Mouse (Mus musculus): ENCODE data around the gene Efcab11. TPM values are rescaled to one million over a fixed set of nuclear protein-coding genes. Genes with fewer than 3 reads are reported as not detected.

The Efcab11 gene
- polyA plus RNA-seq, 1 experiment = 1.8 TPM

- Histone ChIP-seq H3K27me3 (ENCODE audit: control insufficient read depth) (no peaks in the 10 kb centered on the region), H3K9me3 (ENCODE audit: control insufficient read depth, low read length) (no peaks in the 10 kb centered on the region), H3K36me3 (ENCODE audit: control insufficient read depth) (no peaks in the 10 kb centered on the region), H3K4me3 (replicated peaks) (no peak overlapping the region), H3K4me1 (ENCODE audit: control insufficient read depth) (no peaks in the 10 kb centered on the region)
- TF ChIP-seq GATA1 (IDR thresholded peaks at IDR 0.05; ENCODE audit: low read length) (no peak), TAL1 (IDR thresholded peaks at IDR 0.05; ENCODE audit: low read length) (no peak)
These were observed 197.7 kb downstream of the Efcab11 start for GRCm38 (mm10) chr12:99686418-99686992.

DNA sequence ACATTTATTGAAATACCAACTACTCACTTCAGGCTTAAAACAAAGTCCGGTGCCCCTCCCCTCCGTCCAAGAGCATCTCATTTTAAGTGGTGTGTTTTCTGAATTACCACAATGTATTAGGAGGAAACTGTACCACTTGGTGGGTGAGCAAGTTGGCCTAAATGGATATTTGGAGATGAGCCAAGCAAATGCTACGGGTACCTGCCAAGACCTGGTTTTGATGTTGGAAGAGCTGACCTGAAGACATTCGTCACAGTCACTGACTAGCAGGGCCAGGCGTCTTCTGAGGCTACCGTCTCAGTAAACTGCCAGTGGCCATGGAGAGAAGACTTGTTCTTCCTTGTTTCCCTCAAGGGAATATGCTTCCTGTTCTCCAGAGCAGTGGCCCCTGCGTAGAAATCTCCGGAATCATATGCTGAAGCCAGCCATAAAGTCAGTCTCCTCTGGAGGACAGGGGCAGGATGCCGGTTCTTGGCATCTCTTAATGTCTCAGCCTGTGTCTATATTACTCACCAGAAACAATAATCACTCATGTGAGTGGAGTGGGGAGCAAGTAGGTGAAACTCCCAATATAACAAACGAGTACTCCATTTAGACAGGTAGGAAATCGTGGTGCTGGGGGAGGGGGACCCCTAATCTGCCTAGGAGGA lies 198.7 kb downstream of the Efcab11 start:
- H3K4me3 ChIP-seq (replicated peaks) = no peak overlapping the region
- no peaks in the 10 kb centered on the region for H3K9me3 ChIP-seq (ENCODE audit: control insufficient read depth, low read length)
- no peaks in the 10 kb centered on the region for H3K4me1 ChIP-seq (ENCODE audit: control insufficient read depth)
- TF ChIP-seq GATA1 (IDR thresholded peaks at IDR 0.05; ENCODE audit: low read length) (no peak), TAL1 (IDR thresholded peaks at IDR 0.05; ENCODE audit: low read length) (no peak)
- H3K36me3 ChIP-seq (ENCODE audit: control insufficient read depth) = no peaks in the 10 kb centered on the region
- H3K27me3 ChIP-seq (ENCODE audit: control insufficient read depth) = no peaks in the 10 kb centered on the region

DNA sequence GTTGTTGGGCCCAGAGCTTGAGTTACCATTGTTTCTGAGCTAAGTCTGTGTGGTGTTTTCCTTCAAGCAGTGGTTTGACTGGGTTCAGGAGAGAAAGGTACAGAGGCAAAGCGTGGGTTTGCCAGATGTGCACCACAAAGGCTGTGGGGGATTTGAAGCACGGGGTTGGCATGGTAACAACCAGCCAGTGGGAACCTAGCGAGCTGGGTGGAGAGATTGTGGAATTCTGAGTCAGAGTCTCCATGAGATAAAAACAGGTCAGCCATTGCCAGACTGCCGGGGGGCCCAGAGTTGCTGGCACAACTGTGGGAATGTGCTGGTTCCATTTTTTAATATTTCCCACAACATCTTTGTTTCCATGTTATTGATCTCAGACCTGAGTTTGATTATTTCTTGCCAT lies 202.6 kb downstream of the Efcab11 start:
- Histone ChIP-seq H3K9me3 (ENCODE audit: control insufficient read depth, low read length) (no peaks in the 10 kb centered on the region), H3K36me3 (ENCODE audit: control insufficient read depth) (no peaks in the 10 kb centered on the region), H3K27me3 (ENCODE audit: control insufficient read depth) (no peaks in the 10 kb centered on the region), H3K4me3 (replicated peaks) (no peak overlapping the region), H3K4me1 (ENCODE audit: control insufficient read depth) (no peaks in the 10 kb centered on the region)
- TF ChIP-seq TAL1 (IDR thresholded peaks at IDR 0.05; ENCODE audit: low read length) (no peak), GATA1 (IDR thresholded peaks at IDR 0.05; ENCODE audit: low read length) (no peak)

DNA sequence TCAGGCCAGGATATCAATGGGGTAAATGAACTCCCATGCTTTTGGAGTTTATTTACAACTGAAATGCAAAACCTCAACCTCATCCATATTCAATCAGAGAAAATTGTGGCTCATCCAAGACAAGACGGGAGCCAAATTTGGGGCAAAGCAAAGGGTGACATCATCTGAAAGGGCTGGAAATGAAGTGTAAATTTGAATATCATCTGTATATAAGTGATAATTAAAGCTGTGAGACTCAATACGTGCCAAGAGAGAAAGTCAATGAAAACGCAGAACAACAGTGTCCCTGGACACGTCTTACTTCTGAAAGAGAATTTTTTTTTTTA lies 212.4 kb downstream of the Efcab11 start:
- TF ChIP-seq TAL1 (IDR thresholded peaks at IDR 0.05; ENCODE audit: low read length) = no peak
- no peak for TF ChIP-seq GATA1 (IDR thresholded peaks at IDR 0.05; ENCODE audit: low read length)
- no peak overlapping the region for H3K4me3 ChIP-seq (replicated peaks)
- no peaks in the 10 kb centered on the region for H3K27me3 ChIP-seq (ENCODE audit: control insufficient read depth)
- H3K4me1 ChIP-seq (ENCODE audit: control insufficient read depth) = no peaks in the 10 kb centered on the region
- no peaks in the 10 kb centered on the region for H3K9me3 ChIP-seq (ENCODE audit: control insufficient read depth, low read length)
- H3K36me3 ChIP-seq (ENCODE audit: control insufficient read depth) = no peaks in the 10 kb centered on the region

DNA sequence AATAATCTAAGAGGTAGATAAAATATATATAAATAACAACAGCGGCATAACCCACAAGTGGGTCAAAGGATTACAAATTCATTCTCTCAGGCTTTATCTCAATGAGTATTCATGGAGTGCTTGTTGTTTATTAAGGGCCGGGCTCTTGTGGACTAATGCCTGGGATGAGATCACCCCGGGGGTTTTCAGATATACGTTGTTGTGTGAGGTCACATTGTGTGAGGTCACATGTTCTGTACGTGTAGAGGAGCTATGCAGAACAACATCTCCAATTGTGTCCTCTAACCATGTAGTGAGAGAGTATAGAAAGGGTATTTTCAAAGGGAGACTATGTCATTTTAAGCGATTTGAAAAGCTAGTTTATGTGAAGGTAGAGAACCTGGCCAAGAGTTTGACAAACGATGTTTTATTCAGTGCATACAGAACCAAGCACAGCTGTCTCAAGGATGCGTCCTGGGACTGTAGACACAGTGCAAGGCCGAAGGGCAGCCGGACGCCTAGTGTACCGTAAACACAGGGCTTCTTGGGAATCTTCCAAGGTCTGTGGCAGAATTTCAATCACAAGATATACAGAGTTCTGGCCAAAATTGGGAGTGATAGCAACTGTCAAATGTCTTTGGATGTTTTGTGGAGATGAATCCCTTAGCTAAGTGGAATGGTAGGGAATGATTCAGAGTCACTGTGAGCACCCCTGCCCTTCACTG lies 212.9 kb downstream of the Efcab11 start:
- H3K9me3 ChIP-seq (ENCODE audit: control insufficient read depth, low read length) = no peaks in the 10 kb centered on the region

GRCm38 (mm10) chr12:99670762-99671152 lies 213.5 kb downstream of the Efcab11 start:
- TF ChIP-seq GATA1 (IDR thresholded peaks at IDR 0.05; ENCODE audit: low read length) = no peak
- no peak for TF ChIP-seq TAL1 (IDR thresholded peaks at IDR 0.05; ENCODE audit: low read length)
- H3K4me3 ChIP-seq (replicated peaks) = no peak overlapping the region
- H3K9me3 ChIP-seq (ENCODE audit: control insufficient read depth, low read length) = no peaks in the 10 kb centered on the region
- H3K36me3 ChIP-seq (ENCODE audit: control insufficient read depth) = no peaks in the 10 kb centered on the region
- no peaks in the 10 kb centered on the region for H3K4me1 ChIP-seq (ENCODE audit: control insufficient read depth)
- no peaks in the 10 kb centered on the region for H3K27me3 ChIP-seq (ENCODE audit: control insufficient read depth)

More for the DNA sequence above, 212.9 kb downstream of the Efcab11 start:
- H3K27me3 ChIP-seq (ENCODE audit: control insufficient read depth) = no peaks in the 10 kb centered on the region
- H3K4me3 ChIP-seq (replicated peaks) = no peak overlapping the region
- H3K4me1 ChIP-seq (ENCODE audit: control insufficient read depth) = no peaks in the 10 kb centered on the region
- H3K36me3 ChIP-seq (ENCODE audit: control insufficient read depth) = no peaks in the 10 kb centered on the region
- TF ChIP-seq TAL1 (IDR thresholded peaks at IDR 0.05; ENCODE audit: low read length) (no peak), GATA1 (IDR thresholded peaks at IDR 0.05; ENCODE audit: low read length) (no peak)

- Histone ChIP-seq H3K4me1 (ENCODE audit: control insufficient read depth) (no peaks in the 10 kb centered on the region), H3K27me3 (ENCODE audit: control insufficient read depth) (no peaks in the 10 kb centered on the region), H3K4me3 (replicated peaks) (no peak overlapping the region), H3K36me3 (ENCODE audit: control insufficient read depth) (no peaks in the 10 kb centered on the region), H3K9me3 (ENCODE audit: control insufficient read depth, low read length) (no peaks in the 10 kb centered on the region)
- TF ChIP-seq TAL1 (IDR thresholded peaks at IDR 0.05; ENCODE audit: low read length) (no peak), GATA1 (IDR thresholded peaks at IDR 0.05; ENCODE audit: low read length) (no peak)
These were observed 214.1 kb downstream of the Efcab11 start for GRCm38 (mm10) chr12:99669976-99670761.

DNA sequence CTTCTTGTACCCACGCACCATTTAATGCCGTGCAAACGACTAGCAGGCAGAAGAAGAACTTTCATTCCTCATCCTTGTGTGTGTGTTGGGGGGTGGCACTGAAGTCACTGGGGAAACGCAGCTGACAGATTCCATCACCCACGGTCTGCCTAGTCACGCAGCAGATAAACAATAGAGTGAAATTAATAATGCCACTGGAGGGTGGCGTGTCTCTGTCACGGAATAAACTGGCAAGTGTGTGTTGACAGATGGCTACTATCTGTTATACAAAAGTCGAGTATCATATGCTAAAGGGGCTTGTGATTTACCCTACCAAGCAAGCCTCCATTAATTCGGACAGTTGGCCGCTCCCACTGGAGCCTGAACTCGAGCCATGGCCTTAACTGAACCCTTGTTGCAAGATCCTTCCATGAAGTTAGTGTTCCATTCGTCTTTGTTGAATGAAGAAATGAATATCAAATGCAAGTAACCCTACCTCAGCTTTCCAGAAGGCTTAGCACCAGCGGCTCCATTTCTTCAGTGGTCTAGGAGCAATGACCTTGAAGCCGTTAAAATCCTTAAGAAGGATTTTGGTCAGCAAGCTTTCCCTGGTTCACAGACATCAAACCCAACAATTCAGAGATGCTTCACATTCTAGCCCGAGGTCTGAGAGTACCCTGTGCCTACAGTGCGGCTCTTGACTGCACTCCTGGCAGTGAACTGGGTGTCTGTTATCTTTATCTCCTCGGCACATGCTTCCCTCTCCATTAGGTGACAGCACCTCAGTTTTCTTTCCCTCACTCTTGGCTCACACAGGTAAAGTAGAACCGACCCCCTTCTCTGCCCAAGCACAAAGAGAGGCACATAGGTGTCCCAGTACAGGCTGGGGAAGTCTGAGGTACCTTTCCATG lies 229.0 kb downstream of the Efcab11 start:
- H3K4me3 ChIP-seq (replicated peaks) = no peak overlapping the region
- no peaks in the 10 kb centered on the region for H3K36me3 ChIP-seq (ENCODE audit: control insufficient read depth)
- TF ChIP-seq GATA1 (IDR thresholded peaks at IDR 0.05; ENCODE audit: low read length) (no peak), TAL1 (IDR thresholded peaks at IDR 0.05; ENCODE audit: low read length) (no peak)
- no peaks in the 10 kb centered on the region for H3K27me3 ChIP-seq (ENCODE audit: control insufficient read depth)
- no peaks in the 10 kb centered on the region for H3K4me1 ChIP-seq (ENCODE audit: control insufficient read depth)
- no peaks in the 10 kb centered on the region for H3K9me3 ChIP-seq (ENCODE audit: control insufficient read depth, low read length)

Measured in erythroblast, embryonic 14.5 days (primary cell).